Mouse (Mus musculus) embryonic fibroblast, embryonic 13.5 days (primary cell): ENCODE data around the gene Zfp1.

Source experiments
- CTCF ChIP-seq: IDR thresholded peaks from 2 replicates; pipeline ENCODE4 v1.5.1; 2011; ENCODE audit warnings: mild to moderate bottlenecking, control low read depth, low read length, moderate library complexity, borderline replicate concordance; ENCODE audit not compliant: insufficient read depth
- POLR2A ChIP-seq: IDR thresholded peaks from 2 replicates; pipeline ENCODE4 v1.6.1; 2011; ENCODE audit warnings: low read depth, mild to moderate bottlenecking, control low read depth, low read length, moderate library complexity

DNA sequence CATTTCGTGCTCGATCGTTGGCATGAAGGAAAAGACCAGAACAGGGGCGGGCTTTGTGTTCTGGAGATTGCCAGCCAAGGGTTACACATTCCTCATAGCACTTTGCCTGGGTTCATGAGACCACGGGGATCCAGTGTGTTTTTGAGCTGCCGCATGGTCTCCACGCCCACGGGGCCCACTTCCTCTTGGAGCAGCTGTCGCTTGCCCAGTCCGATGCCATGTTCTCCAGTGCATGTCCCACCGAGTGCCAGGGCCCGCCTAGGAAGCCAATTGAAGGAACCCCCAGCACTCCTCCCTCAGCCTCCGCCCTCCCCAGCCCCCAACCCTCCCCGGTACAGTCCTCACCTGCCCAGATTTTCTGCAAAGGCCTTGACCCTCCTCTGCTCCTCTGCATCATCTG is 16.3 kb upstream of the Zfp1 start:
- no peak for TF ChIP-seq CTCF
- TF ChIP-seq POLR2A = no peak
